Mouse (Mus musculus): ENCODE results near the gene Gp6.
"Not testable (repeated sequence)": the region's sequence is repeated elsewhere in the genome, so short reads cannot be mapped to it uniquely, and the experiment has no call there.

Gp6 gene

GRCm38 (mm10) chr7:4397730-4398129 is at the start of gene Gp6:
Gene Gp6, minus strand, starts transcription at chr7:4397744.
- no peak for DNase-seq

DNA sequence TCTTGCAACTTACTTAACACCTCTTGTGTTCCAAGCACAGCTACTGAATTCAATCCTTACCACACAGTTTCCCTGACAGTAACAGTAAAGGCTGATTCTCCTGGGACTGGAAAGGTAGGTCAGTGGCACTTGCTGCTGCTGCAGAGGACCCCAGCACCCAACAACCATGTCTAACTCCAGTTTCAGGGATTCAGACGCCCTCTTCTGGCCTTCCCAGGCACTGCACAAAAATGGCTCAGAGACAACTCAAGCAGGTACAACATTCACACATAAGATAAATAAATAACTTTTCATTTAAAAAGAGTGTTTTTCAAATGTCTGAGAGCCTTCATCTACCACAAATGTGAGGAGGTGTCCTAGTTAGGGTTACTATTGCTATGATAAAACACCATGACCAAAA is 49.6 kb upstream of the Gp6 start:
- peak in 1 of 2 experiments; percentile 20 for DNase-seq

GRCm38 (mm10) chr7:4445216-4445791 is 47.8 kb upstream of the Gp6 start, which contains the start of gene Rdh13:
Gene Rdh13, minus strand, starts transcription at chr7:4445649.
- DNase-seq = peak; percentile 95 to 96

- no peak for DNase-seq
Measured at GRCm38 (mm10) chr7:4440549-4440948, 43.0 kb upstream of the Gp6 start.

DNA sequence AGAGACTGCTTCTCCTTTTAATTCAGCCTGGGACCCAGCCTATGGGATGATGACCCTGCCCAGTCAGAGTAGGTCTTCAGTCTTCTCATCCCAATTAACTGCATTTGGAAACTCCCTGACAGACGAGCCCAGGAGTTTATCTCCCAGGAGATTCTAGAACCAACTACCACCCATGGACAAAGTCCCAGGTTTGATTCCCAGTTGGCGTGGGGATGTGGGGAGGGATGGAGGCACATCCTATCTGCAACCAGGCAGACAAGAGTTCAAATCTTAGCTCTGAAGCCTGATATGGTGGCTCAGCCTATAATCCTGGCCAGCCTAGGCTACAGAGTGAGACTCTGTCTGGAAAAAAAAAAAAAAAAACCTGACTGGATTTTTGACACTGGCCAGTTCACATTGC is 40.2 kb upstream of the Gp6 start:
- DNase-seq = no peak

DNA sequence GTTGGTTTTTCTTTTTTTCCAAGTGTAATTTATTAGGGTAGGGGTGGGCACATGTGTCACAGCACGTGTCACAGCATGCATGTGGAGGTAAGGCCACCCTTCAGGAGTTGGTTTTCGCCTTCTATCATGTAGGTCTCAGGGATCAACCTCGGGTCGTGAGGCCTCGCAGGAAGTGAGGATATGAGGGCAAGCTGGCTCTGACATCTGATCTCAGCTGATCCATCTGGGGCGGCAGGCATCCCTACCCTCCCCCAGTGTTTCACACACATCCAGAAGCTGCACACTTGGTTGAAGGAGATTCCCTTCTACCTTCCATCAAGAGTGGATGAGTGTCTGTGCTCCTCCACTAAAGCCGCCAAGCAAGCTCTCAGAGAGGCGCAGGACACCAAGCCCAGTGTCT is 34.5 kb upstream of the Gp6 start:
- DNase-seq = peak in 1 of 2 experiments; percentile 1

GRCm38 (mm10) chr7:4431548-4431947 is 34.0 kb upstream of the Gp6 start:
- DNase-seq = peak; percentile 84 to 88

GRCm38 (mm10) chr7:4430246-4430844 is 32.8 kb upstream of the Gp6 start:
- DNase-seq = no peak

- peak; percentile 93 to 95 for DNase-seq
Measured at GRCm38 (mm10) chr7:4427161-4427912, 29.8 kb upstream of the Gp6 start.

- DNase-seq = no peak
Measured at GRCm38 (mm10) chr7:4420230-4420629, 22.7 kb upstream of the Gp6 start.

DNA sequence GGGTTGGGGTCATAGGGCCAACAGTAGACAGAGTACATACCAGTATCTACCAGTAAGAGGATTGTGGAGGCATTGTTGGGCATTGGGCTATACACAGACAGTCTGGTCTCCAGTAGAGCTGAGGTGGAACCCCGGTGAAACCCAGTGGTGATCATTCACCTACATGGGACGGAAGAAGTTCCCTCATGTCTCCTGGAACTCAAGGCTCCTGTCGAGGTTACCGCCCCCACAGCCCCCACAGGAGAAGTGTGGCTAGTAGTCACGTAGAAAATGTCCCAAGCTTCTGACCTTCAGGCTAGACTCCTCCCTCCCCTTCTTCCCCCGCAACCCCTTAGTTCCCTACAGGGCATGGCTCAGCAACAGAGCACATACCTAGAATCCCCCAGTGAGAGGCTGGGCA is 22.1 kb upstream of the Gp6 start:
- no peak for DNase-seq

DNA sequence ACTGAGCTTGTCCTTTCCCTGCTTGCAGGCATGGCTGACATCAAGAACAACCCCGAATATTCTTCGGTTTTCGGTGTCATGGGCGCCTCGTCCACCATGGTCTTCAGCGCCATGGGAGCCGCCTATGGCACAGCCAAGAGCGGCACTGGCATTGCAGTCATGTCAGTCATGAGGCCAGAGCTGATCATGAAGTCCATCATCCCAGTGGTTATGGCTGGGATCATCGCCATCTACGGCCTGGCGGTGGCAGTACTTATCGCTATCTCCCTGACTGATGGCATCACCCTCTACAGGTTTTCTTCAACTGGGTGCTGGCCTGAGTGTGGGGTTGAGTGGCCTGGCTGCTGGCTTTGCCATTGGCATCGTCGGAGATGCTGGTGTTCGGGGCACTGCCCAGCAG is 14.9 kb upstream of the Gp6 start:
- not testable (repeated sequence) for DNase-seq

DNA sequence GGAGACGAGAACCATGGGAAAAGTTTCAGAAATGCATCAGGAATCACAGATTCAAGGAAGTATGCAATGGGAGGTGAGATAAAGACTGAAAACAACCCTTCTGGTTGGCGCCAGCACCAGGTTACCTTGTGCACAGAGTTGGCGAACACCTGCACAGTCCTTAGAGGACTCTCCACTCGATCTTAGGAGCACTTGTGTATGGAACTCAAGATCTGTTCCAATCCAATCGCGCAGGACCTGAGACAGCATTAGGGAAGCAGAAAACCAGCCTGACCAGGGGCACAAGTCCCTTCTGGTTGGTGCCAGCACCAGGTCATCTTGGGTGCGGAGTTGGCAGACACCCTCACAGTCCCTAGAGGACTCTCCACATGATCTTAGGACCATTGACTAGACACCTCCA is 24.0 kb downstream of the Gp6 start:
- no peak for DNase-seq

GRCm38 (mm10) chr7:4337509-4337908 is 60.0 kb downstream of the Gp6 start, which contains the start of gene Ncr1:
Gene Ncr1, plus strand, starts transcription at chr7:4337724.
- no peak for DNase-seq

- no peak for DNase-seq
Measured at GRCm38 (mm10) chr7:4323301-4323700, 74.2 kb downstream of the Gp6 start.
